Comparison of ENCODE assay signal across 8 mouse cellular contexts in genomic region chr2:152105318-152106224, GRCm38 (mm10). TPM values are rescaled to one million over a fixed set of nuclear protein-coding genes. Genes with fewer than 3 reads are reported as not detected.
DNase-seq lines count a peak whose midpoint lies in the region; ATAC-seq and TF ChIP-seq lines count a peak whose summit lies in the region.

Srxn1 (plus strand) TSS chr2:152105516.

- no peaks in the 10 kb centered on the region for H3K9me3 ChIP-seq in hindbrain, postnatal 0 days (ENCODE audit: low read length)
- H3K9me3 ChIP-seq in megakaryocyte, embryonic 14.5 days, result peaks cover 7% of the 10 kb centered on the region

- H3K4me1 ChIP-seq in hindbrain, postnatal 0 days (ENCODE audit: insufficient read depth, low read length), result no peaks in the 10 kb centered on the region
- H3K4me1 ChIP-seq in megakaryocyte, embryonic 14.5 days, result peaks cover 64% of the 10 kb centered on the region

- H3K27ac ChIP-seq in hindbrain, postnatal 0 days, result peak within 1 kb of the TSS; percentile 77

- DNase-seq in adrenal gland, adult (ENCODE audit: inconsistent age in 2 of 2, low spot score in 1 of 2), result peak; percentile 98 to 99
- DNase-seq in embryo, embryonic 10 days (ENCODE audit: low spot score), result peak; percentile 91
- peak; percentile 88 for DNase-seq in gastrocnemius, adult 8-10 months (ENCODE audit: low spot score in 2 of 2)
- peak; percentile 87 for DNase-seq in hindbrain, postnatal 0 days (ENCODE audit: low spot score)
- DNase-seq in left cerebral cortex, adult 9 months (ENCODE audit: low spot score in 2 of 2), result peak; percentile 79 to 87
- peak; percentile 86 to 92 for DNase-seq in right cerebral cortex, adult 2 months (ENCODE audit: low spot score in 2 of 2)
- peak; percentile 84 for DNase-seq in urinary bladder, postnatal 25 days (ENCODE audit: low spot score)

- 1% methylated on average over 81 of the region's 84 CpGs for whole genome bisulfite sequencing in hindbrain, postnatal 0 days

- peak; percentile 67 for TF ChIP-seq CTCF in hindbrain, postnatal 0 days (IDR thresholded peaks at IDR 0.05; ENCODE audit: low read depth)

- peak within 1 kb of the TSS; percentile 85 for H3K4me2 ChIP-seq in hindbrain, postnatal 0 days (ENCODE audit: low read depth, low read length)

- peak within 1 kb of the TSS; percentile 71 for H3K4me3 ChIP-seq in hindbrain, postnatal 0 days (ENCODE audit: low read length)
- H3K4me3 ChIP-seq in megakaryocyte, embryonic 14.5 days (replicated peaks), result peak within 1 kb of the TSS; percentile 98

- no peaks in the 10 kb centered on the region for H3K27me3 ChIP-seq in hindbrain, postnatal 0 days (ENCODE audit: insufficient read depth, low read length)
- peaks cover 23% of the 10 kb centered on the region for H3K27me3 ChIP-seq in megakaryocyte, embryonic 14.5 days (replicated peaks)

- peak; percentile 86 for ATAC-seq in hindbrain, postnatal 0 days

- peak within 1 kb of the TSS; percentile 89 for H3K9ac ChIP-seq in hindbrain, postnatal 0 days (replicated peaks; ENCODE audit: low read length)

- H3K36me3 ChIP-seq in hindbrain, postnatal 0 days (ENCODE audit: insufficient read depth, low read length), result no peaks in the 10 kb centered on the region
- H3K36me3 ChIP-seq in megakaryocyte, embryonic 14.5 days (replicated peaks; ENCODE audit: low read length), result peaks cover 41% of the 10 kb centered on the region

RNA-seq across cellular contexts. Expression of gene Srxn1, which starts in this region (rescaled TPM):
- total RNA-seq in gastrocnemius, adult 8-10 months (2022), result 10 to 100 TPM; 15.2 to 67.0 (median 22.7) TPM
- 51.7 and 54.5 TPM in 2 replicates for total RNA-seq in hindbrain, postnatal 0 days (2014; rRNA removed)
- polyA plus RNA-seq in hindbrain, postnatal 0 days (2015; fragmentation: Nextera tagmentation; extraction: Ambion mirVana), result 26.4 and 26.8 TPM in 2 replicates
- 30.6 and 45.4 TPM in 2 replicates for polyA plus RNA-seq in megakaryocyte, embryonic 14.5 days (2012; ENCODE audit: insufficient read depth, low replicate concordance)

Comparison
In these comparisons a context has a peak if more than half of its experiments do, and no peak if none do; other contexts are left out.
1. Peak in every context shown above with its lines: DNase-seq, ATAC-seq, H3K4me3 ChIP-seq and H3K27ac ChIP-seq.